Mouse (Mus musculus) MN1 (cell line): ENCODE measurements around the gene Smarca5.

Source experiments
- DNase-seq: peaks from one replicate; pipeline ENCODE4 v3.0.0-alpha.2; 2016; ENCODE audit warnings: low spot score

The Smarca5 gene

DNA sequence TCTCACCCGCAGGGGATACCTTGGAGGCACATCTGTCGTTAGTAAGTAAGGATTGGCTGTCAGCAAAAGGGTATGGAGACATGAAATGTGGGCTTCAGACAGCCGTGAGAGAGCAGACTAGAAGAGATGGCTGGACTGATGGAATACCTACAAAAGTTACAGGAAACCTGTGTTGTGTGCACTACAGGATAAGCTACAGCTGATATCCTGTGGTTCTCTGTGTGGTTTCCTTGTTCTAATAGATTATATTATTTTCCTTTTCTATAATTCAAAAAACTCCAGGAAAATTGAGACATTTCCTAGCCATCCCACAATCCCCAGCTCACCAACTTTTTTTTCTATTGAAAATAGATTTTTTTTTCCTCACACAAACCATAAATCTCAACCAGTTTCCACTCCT, 75.8 kb downstream of the Smarca5 start:
- no peak for DNase-seq

DNA sequence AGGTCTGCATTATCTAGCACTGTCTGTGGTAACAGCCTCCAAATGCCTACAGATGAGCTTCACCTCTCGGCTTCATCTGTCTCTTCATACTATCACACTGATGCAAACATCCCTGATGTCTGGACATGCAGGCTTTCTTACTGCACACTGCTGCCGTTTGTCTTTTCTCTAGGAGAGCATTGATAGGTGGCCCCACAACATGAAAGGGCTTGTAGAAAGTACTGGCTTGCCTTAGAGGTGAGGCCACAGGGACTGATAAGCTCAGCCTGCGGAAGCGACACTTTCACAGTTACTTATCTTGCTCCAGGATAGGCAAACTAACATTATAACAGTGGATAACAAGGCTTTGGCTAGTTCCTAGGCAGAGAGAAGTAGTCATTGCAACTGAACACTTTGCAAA, 78.2 kb downstream of the Smarca5 start:
- DNase-seq = no peak

DNA sequence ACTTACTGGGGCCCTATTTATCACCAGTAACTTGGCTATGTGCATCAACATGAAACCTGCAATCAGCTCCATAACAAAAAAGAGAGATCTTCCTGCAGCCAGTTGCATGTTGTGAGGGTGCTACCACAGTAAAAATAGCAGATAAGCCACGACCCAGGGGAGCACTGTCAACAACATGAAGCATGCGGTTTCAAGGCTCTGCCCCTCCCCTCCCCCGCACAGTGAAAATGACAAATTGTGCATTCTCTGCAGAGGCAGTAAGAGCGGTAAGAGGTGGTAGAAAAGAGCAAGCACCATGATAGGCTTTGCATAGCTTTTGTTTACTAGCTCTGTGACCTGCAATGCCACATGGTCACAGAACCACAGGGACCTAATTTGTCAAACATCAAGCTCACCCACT, 81.7 kb downstream of the Smarca5 start:
- no peak for DNase-seq
